Mouse (Mus musculus) megakaryocyte-erythroid progenitor cell, adult 5-6 weeks (primary cell): ENCODE data around the gene Parp6. TPM values are rescaled to one million over a fixed set of nuclear protein-coding genes. Genes with fewer than 3 reads are reported as not detected.

Experiments used
- ATAC-seq: replicated peaks from 2 replicates; pipeline ENCODE4 v1.8.0; 2016; ENCODE audit warnings: mild to moderate bottlenecking, inconsistent platforms; ENCODE audit not compliant: severe bottlenecking, poor library complexity, low FRiP score, low TSS enrichment
- total RNA-seq, 2 experiments: library from RNA; stranded (forward) in 1 of 2; stranded (reverse) in 1 of 2; fragments of 200-1000, 215-1000 nt in 1 of 2; fragments of >200 nt in 1 of 2; fragmentation: Nextera tagmentation in 1 of 2; gene quantifications; 2 replicates each; pipeline ENCODE4 v1.2.3; 2014 to 2017

Parp6 gene
- total RNA-seq, 2 experiments from 2014 or later: 34.7 to 39.6 TPM

- ATAC-seq: no peak
Observed at GRCm38 (mm10) chr9:59673427-59673826, 56.3 kb downstream of the Parp6 start.

GRCm38 (mm10) chr9:59675598-59675997, 58.5 kb downstream of the Parp6 start:
- ATAC-seq: no peak

GRCm38 (mm10) chr9:59678313-59678712, 61.2 kb downstream of the Parp6 start:
- ATAC-seq: peak; percentile 69

GRCm38 (mm10) chr9:59679678-59680533, 62.8 kb downstream of the Parp6 start, which contains the start of gene Gramd2:
Gene Gramd2 (plus strand): TSS chr9:59680144.
- ATAC-seq: peak; percentile 80

- ATAC-seq: no peak
Observed at GRCm38 (mm10) chr9:59680534-59680875, 63.4 kb downstream of the Parp6 start.

GRCm38 (mm10) chr9:59684020-59684419, 66.9 kb downstream of the Parp6 start:
- no peak for ATAC-seq

- ATAC-seq: 0 out of 2 replicates have a peak, but pooled peaks have one; percentile 50
Observed at GRCm38 (mm10) chr9:59687416-59688046, 70.4 kb downstream of the Parp6 start.

GRCm38 (mm10) chr9:59691635-59692094, 74.6 kb downstream of the Parp6 start:
- peak; percentile 77 for ATAC-seq

- ATAC-seq: peak; percentile 34; the same call in 1 of the 2 replicates
Observed at GRCm38 (mm10) chr9:59692145-59692544, 75.1 kb downstream of the Parp6 start.

- no peak for ATAC-seq
Observed at GRCm38 (mm10) chr9:59694571-59695450, 77.7 kb downstream of the Parp6 start.

- ATAC-seq: no peak
Observed at GRCm38 (mm10) chr9:59695451-59695813, 78.3 kb downstream of the Parp6 start.

GRCm38 (mm10) chr9:59696381-59696780, 79.3 kb downstream of the Parp6 start:
- no peak for ATAC-seq

Other genes starting within 250 kb of the Parp6 start
- 36.1 and 58.2 TPM in 2 replicates for gene Arih1, start 130.7 kb upstream of the Parp6 start, total RNA-seq (2014; fragmentation: Nextera tagmentation)
- gene Arih1, start 130.7 kb upstream of the Parp6 start, total RNA-seq (2017): 117 and 141 TPM in 2 replicates
- 16.6 and 23.9 TPM in 2 replicates for gene Hexa, start 77.7 kb upstream of the Parp6 start, total RNA-seq (2014; fragmentation: Nextera tagmentation)
- gene Hexa, start 77.7 kb upstream of the Parp6 start, total RNA-seq (2017): 25.4 and 28.7 TPM in 2 replicates
- not detected in 2 replicates for gene Tmem202, start 77.4 kb upstream of the Parp6 start, total RNA-seq (2014; fragmentation: Nextera tagmentation)
- not detected in 2 replicates for gene Tmem202, start 77.4 kb upstream of the Parp6 start, total RNA-seq (2017)
- not detected in 2 replicates for gene Celf6, start 39.4 kb upstream of the Parp6 start, total RNA-seq (2014; fragmentation: Nextera tagmentation)
- not detected in 2 replicates for gene Celf6, start 39.4 kb upstream of the Parp6 start, total RNA-seq (2017)
- 7.4 and 27.8 TPM in 2 replicates for gene Pkm, start 39.1 kb downstream of the Parp6 start, total RNA-seq (2014; fragmentation: Nextera tagmentation)
- gene Pkm, start 39.1 kb downstream of the Parp6 start, total RNA-seq (2017): 29.6 and 62.7 TPM in 2 replicates
- not detected in 2 replicates for gene Gramd2, start 62.9 kb downstream of the Parp6 start, total RNA-seq (2014; fragmentation: Nextera tagmentation)
- not detected in 2 replicates for gene Gramd2, start 62.9 kb downstream of the Parp6 start, total RNA-seq (2017)
- 3.3 and 3.6 TPM in 2 replicates for gene Senp8, start 133.4 kb downstream of the Parp6 start, total RNA-seq (2014; fragmentation: Nextera tagmentation)
- 3.8 and 5.6 TPM in 2 replicates for gene Senp8, start 133.4 kb downstream of the Parp6 start, total RNA-seq (2017)
- 12.0 and 19.4 TPM in 2 replicates for gene Myo9a, start 133.6 kb downstream of the Parp6 start, total RNA-seq (2014; fragmentation: Nextera tagmentation)
- gene Myo9a, start 133.6 kb downstream of the Parp6 start, total RNA-seq (2017): 11.8 and 15.9 TPM in 2 replicates